Mouse (Mus musculus) hindbrain, embryonic 15.5 days (tissue): ENCODE results near the gene Vpreb3. TPM values are rescaled to one million over a fixed set of nuclear protein-coding genes. Genes with fewer than 3 reads are reported as not detected.

Experiments
- ATAC-seq: fragments of 200-750 bp; cut with Nextera tagmentation; 2 replicates; pipeline ENCODE4 v1.8.0; 2017; ENCODE audit warnings: low read depth, moderate number of reproducible peaks, moderate TSS enrichment; ENCODE audit not compliant: low FRiP score
- H3K27ac ChIP-seq: fragments of 300-500 bp; sonication (generic); replicated peaks from 2 replicates; pipeline ENCODE4 v1.5.1; 2015; ENCODE audit warnings: mild to moderate bottlenecking, inconsistent platforms
- H3K27me3 ChIP-seq: fragments of 300-500 bp; sonication (generic); 2 replicates; pipeline ENCODE4 v1.6.1; 2015; ENCODE audit warnings: control low read depth, inconsistent platforms
- H3K36me3 ChIP-seq: fragments of 300-500 bp; sonication (generic); 2 replicates; pipeline ENCODE4 v1.6.1; 2015; ENCODE audit warnings: control low read depth, inconsistent platforms
- H3K4me1 ChIP-seq: fragments of 300-500 bp; sonication (generic); replicated peaks from 2 replicates; pipeline ENCODE4 v1.6.1; 2015; ENCODE audit warnings: control low read depth, inconsistent platforms
- H3K4me2 ChIP-seq: fragments of 300-500 bp; sonication (generic); 2 replicates; pipeline ENCODE4 v1.6.1; 2015; ENCODE audit warnings: moderate library complexity, mild to moderate bottlenecking, inconsistent platforms
- H3K4me3 ChIP-seq: fragments of 300-500 bp; sonication (generic); 2 replicates; pipeline ENCODE4 v1.5.1; 2015; ENCODE audit warnings: mild to moderate bottlenecking, inconsistent platforms
- H3K9ac ChIP-seq: fragments of 300-500 bp; sonication (generic); 2 replicates; pipeline ENCODE4 v1.6.1; 2015; ENCODE audit warnings: inconsistent platforms
- H3K9me3 ChIP-seq: fragments of 300-500 bp; sonication (generic); 2 replicates; pipeline ENCODE4 v1.6.1; 2016; ENCODE audit warnings: control low read depth, inconsistent platforms
- WGBS: fragments of 180-500 bp; shearing (Covaris S2); methylation state at CpG from one replicate; pipeline ENCODE4 v1.1.7; 2015; 5-methylcytosine and 5-hydroxymethylcytosine counted together
- polyA plus RNA-seq: library from polyadenylated mRNA; unstranded; fragments of >200 nt; fragmentation: Nextera tagmentation; extraction: Ambion mirVana; gene quantifications from 2 replicates; pipeline ENCODE4 v1.2.1, GENCODE M21; 2015

The Vpreb3 gene
- polyA plus RNA-seq, result 0.35 and 1.2 TPM in 2 replicates

DNA sequence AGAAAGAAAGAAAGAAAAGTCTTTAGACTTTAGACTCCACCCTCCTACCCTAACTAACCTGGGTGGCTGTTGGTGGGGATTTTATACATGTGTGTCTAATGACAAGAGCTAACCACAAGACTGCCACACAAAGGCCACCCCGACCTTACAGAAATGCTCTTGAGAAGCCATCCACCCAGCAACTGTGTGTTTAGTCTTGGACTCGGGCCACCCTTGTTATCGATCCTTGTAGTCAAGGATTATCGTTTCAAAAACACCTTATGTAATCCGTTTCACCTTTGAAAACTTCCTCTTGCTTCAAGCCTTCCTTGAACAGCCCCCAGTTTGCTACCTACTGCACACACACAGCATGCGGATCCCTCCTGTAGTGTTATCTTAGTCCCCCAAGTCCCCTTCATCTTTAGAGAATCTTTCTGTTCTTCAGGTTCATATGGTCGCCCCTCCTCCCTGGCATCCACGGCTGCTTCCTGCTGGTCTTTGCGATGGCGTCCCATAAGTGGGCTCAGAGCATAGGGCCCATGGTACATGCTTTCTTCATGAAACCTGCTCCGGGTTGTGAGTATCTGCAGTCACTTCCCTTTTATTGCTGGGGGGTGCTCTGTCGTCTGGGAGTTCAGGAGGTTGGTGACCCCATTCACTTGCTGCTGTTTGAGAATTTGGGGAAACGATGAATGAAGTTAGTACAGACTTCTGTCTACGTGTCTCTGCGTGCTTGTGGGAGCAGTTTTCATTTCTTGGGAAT lies at the start of gene Vpreb3:
TSS of gene Vpreb3 (plus strand) at position 322 of the 742 bp plus-strand sequence.
- 79% methylated on average over 15 of the region's 15 CpGs for WGBS
- Histone ChIP-seq H3K9ac (no peak within 1 kb of the TSS), H3K9me3 (no peaks in the 10 kb centered on the region), H3K4me2 (no peak within 1 kb of the TSS), H3K4me3 (no peak within 1 kb of the TSS), H3K4me1 (peaks cover 8% of the 10 kb centered on the region; the same call in 1 of the 2 replicates), H3K27ac (no peak within 1 kb of the TSS), H3K36me3 (no peaks in the 10 kb centered on the region), H3K27me3 (no peaks in the 10 kb centered on the region)
- no peak for ATAC-seq

- Histone ChIP-seq H3K4me2 (peak within 1 kb of the TSS; percentile 80), H3K9me3 (no peaks in the 10 kb centered on the region), H3K36me3 (peaks cover 29% of the 10 kb centered on the region), H3K9ac (0 out of 2 replicates have a peak within 1 kb of the TSS, but pooled peaks have one; percentile 17), H3K27ac (0 out of 2 replicates have a peak within 1 kb of the TSS, but pooled peaks have one; percentile 5), H3K27me3 (no peaks in the 10 kb centered on the region), H3K4me3 (peak within 1 kb of the TSS; percentile 35), H3K4me1 (peaks cover 6% of the 10 kb centered on the region)
- ATAC-seq, result peak; percentile 99
- WGBS, result 2% methylated on average over 51 of the region's 51 CpGs
Observed at GRCm38 (mm10) chr10:75893089-75893750, 49.6 kb upstream of the Vpreb3 start, which contains the start of gene Derl3. Gene Derl3 (plus strand): TSS chr10:75893413.

DNA sequence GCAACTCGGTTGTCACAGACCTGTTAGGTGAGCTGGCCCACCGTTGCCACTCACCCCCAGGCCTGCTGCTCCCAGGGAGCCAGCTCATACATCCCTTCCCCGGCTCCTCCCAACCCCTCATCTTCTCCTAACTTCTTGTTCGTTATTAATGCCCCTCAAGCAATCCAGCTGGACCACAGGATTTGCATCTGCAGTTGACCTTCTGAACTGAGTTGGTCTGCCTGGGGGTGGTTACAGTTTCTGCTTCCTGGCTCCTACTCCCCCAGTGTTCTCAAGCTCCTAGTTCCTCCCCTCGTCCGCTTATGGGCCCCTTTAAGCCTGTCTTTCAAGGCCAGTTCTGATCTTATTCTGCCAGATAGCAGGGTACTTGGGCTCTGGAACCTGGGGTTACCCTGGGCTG lies 48.3 kb upstream of the Vpreb3 start:
- peaks cover 10% of the 10 kb centered on the region for H3K4me1 ChIP-seq
- H3K9me3 ChIP-seq, result no peaks in the 10 kb centered on the region
- H3K36me3 ChIP-seq, result peaks cover 38% of the 10 kb centered on the region
- ATAC-seq, result no peak
- H3K4me3 ChIP-seq, result no peak overlapping the region
- H3K9ac ChIP-seq, result no peak overlapping the region
- no peaks in the 10 kb centered on the region for H3K27me3 ChIP-seq
- H3K4me2 ChIP-seq, result no peak overlapping the region
- H3K27ac ChIP-seq, result no peak overlapping the region
- WGBS, result 82% methylated on average over 6 of the region's 6 CpGs

- Histone ChIP-seq H3K4me1 (peaks cover 10% of the 10 kb centered on the region), H3K27ac (no peak overlapping the region), H3K9me3 (no peaks in the 10 kb centered on the region), H3K4me2 (no peak overlapping the region), H3K9ac (no peak overlapping the region), H3K27me3 (no peaks in the 10 kb centered on the region), H3K4me3 (no peak overlapping the region), H3K36me3 (peaks cover 47% of the 10 kb centered on the region)
- ATAC-seq, result no peak
- WGBS, result 94% methylated on average over 5 of the region's 5 CpGs
Observed at GRCm38 (mm10) chr10:75895730-75896129, 47.1 kb upstream of the Vpreb3 start.

DNA sequence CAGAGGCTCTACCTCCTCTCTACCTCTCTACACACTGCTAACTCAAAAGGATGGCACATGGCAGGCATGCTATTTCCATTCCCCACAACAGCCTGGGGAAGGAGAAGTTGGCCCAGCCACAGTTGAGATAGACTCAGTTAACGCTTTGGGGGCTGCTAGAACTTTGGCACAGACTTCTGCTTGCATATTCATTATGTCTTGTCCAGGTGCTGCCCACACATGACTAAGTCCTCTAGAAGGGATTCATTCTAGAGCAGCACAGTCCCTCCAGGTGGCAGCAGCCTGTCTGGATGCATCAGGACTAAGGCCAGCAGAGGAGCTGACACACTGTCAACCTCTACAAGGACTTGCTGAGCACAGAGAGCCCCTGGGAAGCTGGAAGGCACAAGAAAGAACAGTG lies 46.6 kb upstream of the Vpreb3 start:
- Histone ChIP-seq H3K27ac (no peak overlapping the region), H3K4me1 (peaks cover 10% of the 10 kb centered on the region), H3K36me3 (peaks cover 52% of the 10 kb centered on the region), H3K4me3 (no peak overlapping the region), H3K27me3 (no peaks in the 10 kb centered on the region), H3K9ac (no peak overlapping the region), H3K9me3 (no peaks in the 10 kb centered on the region), H3K4me2 (no peak overlapping the region)
- no peak for ATAC-seq
- WGBS, result 93% methylated on average over 1 of the region's 1 CpGs

DNA sequence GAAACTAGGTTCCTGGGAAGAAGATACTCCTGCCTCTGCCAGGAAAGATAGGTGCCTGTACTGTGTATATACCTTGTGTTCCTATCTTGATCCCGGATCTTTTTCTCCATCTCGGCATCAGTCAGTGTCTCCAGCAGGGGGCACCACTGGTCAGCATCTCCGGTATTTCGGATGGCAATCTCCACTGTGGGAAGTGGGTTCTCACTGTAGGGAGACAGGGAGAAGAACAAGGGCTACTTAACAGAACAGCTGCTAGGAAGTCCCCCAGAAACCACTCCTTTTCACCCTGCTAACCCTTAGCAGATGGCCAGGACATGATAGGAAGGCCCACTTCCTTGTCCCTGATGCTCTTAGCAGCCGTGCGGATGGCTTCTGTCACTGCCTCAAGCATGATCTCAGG lies 45.5 kb upstream of the Vpreb3 start:
- H3K36me3 ChIP-seq, result peaks cover 64% of the 10 kb centered on the region
- WGBS, result 29% methylated on average over 6 of the region's 6 CpGs
- ATAC-seq, result no peak
- H3K9ac ChIP-seq, result no peak overlapping the region
- no peak overlapping the region for H3K4me2 ChIP-seq
- H3K27me3 ChIP-seq, result no peaks in the 10 kb centered on the region
- peaks cover 10% of the 10 kb centered on the region for H3K4me1 ChIP-seq
- H3K27ac ChIP-seq, result no peak overlapping the region
- H3K9me3 ChIP-seq, result no peaks in the 10 kb centered on the region
- H3K4me3 ChIP-seq, result no peak overlapping the region

DNA sequence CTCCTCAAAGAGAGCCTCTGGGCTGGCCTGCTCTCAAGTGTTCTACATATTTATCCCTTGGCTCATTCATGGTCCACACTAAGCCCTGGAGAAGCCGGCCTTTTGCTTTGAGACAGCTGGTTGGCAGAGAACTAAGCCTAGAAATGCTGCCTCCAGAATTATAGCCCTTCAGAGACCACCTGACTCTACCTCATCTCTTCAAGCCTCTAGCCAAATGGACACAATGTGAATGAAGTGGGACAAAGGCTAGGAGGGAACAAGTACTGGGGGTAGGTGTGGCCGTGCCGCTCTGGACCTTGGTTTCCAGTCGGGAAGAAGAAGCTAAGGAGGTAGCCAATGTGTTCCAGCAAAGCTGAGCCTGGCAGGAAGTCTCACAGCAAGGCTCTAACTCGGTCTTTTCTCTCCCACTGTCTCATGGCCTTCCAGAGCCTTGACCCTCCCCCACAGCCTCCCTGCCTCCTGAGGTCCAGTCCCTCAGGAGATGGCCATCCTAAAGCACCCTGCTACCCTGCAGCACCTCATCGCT lies 44.8 kb upstream of the Vpreb3 start:
- no peak for ATAC-seq
- Histone ChIP-seq H3K4me2 (no peak overlapping the region), H3K9me3 (no peaks in the 10 kb centered on the region), H3K4me3 (no peak overlapping the region), H3K4me1 (peaks cover 10% of the 10 kb centered on the region), H3K27me3 (no peaks in the 10 kb centered on the region), H3K36me3 (peaks cover 71% of the 10 kb centered on the region), H3K27ac (no peak overlapping the region), H3K9ac (no peak overlapping the region)
- 81% methylated on average over 6 of the region's 6 CpGs for WGBS

DNA sequence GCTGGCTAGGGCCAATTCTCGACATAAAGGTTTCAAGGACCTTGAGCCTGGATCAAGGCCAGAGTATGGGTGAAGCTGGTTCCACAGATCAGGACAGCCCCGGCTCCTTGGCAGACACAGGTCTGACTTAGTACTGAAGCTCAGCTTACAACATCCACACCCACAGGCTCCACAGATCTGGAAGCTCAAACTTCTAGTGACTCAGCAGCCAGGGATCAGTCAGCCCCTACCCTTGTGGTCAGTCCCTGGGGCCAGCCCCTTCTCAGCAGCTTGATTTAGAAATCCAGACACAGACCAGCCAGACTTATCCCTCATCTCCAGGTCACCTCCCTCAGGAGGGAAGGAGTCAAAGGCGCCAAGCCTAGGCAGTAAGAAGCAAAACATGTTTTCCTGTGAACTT lies 44.0 kb upstream of the Vpreb3 start:
- Histone ChIP-seq H3K27me3 (no peaks in the 10 kb centered on the region), H3K36me3 (peaks cover 78% of the 10 kb centered on the region), H3K4me3 (no peak overlapping the region), H3K9ac (no peak overlapping the region), H3K4me2 (no peak overlapping the region), H3K4me1 (0 out of 2 replicates have a peak, but pooled peaks cover 4% of the 10 kb centered on the region), H3K27ac (peak overlapping the region; percentile 18), H3K9me3 (no peaks in the 10 kb centered on the region)
- 0 out of 2 replicates have a peak, but pooled peaks have one; percentile 29 for ATAC-seq
- WGBS, result 69% methylated on average over 3 of the region's 3 CpGs

DNA sequence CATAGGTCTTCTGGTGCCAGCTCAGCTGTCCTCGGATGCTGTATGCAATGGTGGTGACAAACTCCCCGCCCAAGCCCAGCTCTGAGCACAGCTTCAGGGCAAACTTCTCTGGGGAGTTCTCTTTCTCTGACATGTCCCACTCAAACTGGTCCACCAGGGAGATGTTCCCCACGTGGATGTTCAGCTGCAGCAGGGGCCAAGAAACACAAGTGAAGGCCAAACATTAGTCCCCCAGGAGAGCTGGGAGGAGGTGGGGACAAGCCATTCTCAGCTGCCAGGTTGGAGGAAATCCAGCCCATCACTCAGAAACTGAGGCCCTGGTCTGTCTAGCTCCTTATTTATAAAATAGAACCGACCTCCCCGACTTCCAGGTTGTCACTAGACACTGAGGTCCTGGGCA lies 38.5 kb upstream of the Vpreb3 start:
- WGBS, result 84% methylated on average over 5 of the region's 5 CpGs
- no peak overlapping the region for H3K27ac ChIP-seq
- peaks cover 88% of the 10 kb centered on the region for H3K36me3 ChIP-seq
- ATAC-seq, result no peak
- no peak overlapping the region for H3K4me2 ChIP-seq
- no peaks in the 10 kb centered on the region for H3K9me3 ChIP-seq
- H3K4me3 ChIP-seq, result no peak overlapping the region
- H3K9ac ChIP-seq, result no peak overlapping the region
- no peaks in the 10 kb centered on the region for H3K4me1 ChIP-seq
- H3K27me3 ChIP-seq, result no peaks in the 10 kb centered on the region

DNA sequence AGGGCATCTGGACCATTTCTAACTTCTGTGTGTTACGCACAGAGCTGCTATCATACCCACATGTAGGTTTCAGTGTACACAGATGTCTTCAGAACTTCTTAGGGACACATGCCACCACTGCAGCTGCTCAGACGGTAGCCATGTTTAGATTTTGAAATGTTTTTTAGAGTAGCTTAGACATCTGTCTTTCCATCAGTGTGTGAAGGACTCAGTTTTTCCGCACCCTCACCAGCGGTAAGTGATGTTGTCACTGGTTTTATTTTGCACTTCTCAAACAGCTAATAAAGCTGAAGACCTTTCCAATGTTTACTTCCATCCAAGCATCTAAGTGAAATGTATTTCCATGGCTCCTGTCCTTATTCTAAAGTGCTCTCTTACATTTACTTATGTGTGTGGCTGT lies 36.0 kb upstream of the Vpreb3 start:
- Histone ChIP-seq H3K36me3 (peaks cover 91% of the 10 kb centered on the region), H3K9me3 (no peaks in the 10 kb centered on the region), H3K4me2 (no peak overlapping the region), H3K9ac (no peak overlapping the region), H3K4me3 (no peak overlapping the region), H3K4me1 (no peaks in the 10 kb centered on the region), H3K27me3 (no peaks in the 10 kb centered on the region), H3K27ac (no peak overlapping the region)
- 95% methylated on average over 4 of the region's 4 CpGs for WGBS
- no peak for ATAC-seq

- no peak overlapping the region for H3K9ac ChIP-seq
- no peak overlapping the region for H3K4me2 ChIP-seq
- WGBS, result 91% methylated on average over 2 of the region's 2 CpGs
- no peak overlapping the region for H3K27ac ChIP-seq
- no peaks in the 10 kb centered on the region for H3K4me1 ChIP-seq
- H3K36me3 ChIP-seq, result peaks cover 78% of the 10 kb centered on the region
- no peak for ATAC-seq
- no peaks in the 10 kb centered on the region for H3K27me3 ChIP-seq
- no peak overlapping the region for H3K4me3 ChIP-seq
- no peaks in the 10 kb centered on the region for H3K9me3 ChIP-seq
Observed at GRCm38 (mm10) chr10:75910698-75911097, 32.2 kb upstream of the Vpreb3 start.

DNA sequence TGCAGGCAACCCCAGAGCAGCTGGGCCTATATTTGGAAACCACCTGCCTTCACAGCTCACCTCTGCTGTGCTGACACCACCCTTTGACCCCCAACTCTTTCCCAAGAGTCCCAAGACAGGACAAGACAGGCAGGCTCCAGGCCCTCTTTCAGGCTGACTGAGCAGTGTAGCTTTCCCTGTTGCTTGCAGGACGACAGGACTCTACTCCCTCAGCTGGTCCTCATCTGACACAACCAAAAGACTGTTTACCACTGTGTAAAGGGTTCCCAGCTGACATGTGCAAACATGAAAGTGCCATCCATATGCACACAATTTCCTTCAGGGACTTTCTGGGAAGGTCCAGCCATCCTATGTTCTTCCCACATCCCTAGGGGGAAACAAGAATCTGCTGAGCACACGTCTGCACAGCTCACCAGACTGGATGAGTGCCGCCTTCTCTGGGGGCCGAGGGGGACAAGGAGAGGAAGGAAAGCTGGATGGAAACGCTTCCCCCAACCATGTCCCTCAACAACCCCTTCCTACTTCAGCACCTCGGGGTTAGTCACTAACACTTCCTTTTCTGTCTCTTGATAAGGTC lies 29.8 kb upstream of the Vpreb3 start:
- H3K4me1 ChIP-seq, result peaks cover 5% of the 10 kb centered on the region
- H3K27me3 ChIP-seq, result no peaks in the 10 kb centered on the region
- no peak overlapping the region for H3K9ac ChIP-seq
- no peak overlapping the region for H3K4me3 ChIP-seq
- no peak overlapping the region for H3K27ac ChIP-seq
- H3K36me3 ChIP-seq, result peaks cover 63% of the 10 kb centered on the region
- no peak for ATAC-seq
- H3K9me3 ChIP-seq, result no peaks in the 10 kb centered on the region
- no peak overlapping the region for H3K4me2 ChIP-seq
- 71% methylated on average over 6 of the region's 6 CpGs for WGBS
